In the genomic region with DNA sequence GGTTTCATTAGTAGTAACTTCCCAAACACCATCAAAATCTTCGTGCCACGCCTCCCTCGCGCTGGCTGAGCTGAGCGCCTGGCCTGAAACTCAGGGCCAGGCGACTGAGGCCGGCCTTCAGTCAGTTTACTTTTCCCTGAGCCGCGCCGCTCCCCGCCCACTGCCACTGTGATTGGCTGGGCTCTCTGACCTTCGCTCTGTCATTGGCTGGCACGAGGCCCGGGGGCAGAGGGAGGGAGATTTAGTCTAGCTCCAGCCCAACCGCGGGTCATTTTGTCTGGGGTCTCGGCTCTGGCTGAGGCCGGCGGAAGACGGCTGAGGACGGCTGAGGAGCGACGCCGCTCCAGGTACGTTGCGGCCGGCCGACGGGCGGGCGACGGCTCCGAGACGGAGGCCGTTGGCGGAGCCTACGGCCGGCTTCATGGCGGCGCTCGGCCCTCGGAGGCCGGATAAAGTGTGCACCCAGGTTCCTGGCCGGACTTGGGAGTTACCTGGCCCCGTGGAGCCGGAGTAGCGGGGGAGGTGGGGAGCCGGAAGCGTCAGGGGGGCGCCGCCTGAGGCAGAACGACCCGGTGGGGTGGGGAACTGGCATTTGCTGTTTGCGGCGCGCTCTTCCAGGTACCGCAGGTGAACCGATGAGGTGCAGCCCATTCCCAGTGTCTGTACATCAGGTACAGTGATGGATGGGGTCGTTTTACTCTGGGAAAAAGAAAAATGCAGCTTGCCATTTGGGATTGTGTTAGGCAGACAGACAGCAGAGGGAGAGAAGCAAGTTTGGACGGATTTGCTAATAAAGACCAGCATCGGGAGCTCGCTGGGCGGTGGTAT, we compare ENCODE assay signal across 9 mouse cellular contexts. TPM values are rescaled to one million over a fixed set of nuclear protein-coding genes. Genes with fewer than 3 reads are reported as not detected.
A peak's percentile ranks its signal among the peaks of the same experiment; 100 is the strongest.
DNase-seq lines count a peak whose midpoint lies in the region; ATAC-seq and TF ChIP-seq lines count a peak whose summit lies in the region.
"Had no signal": no experiment of that assay in that cellular context is flagged by ENCODE, and none has a peak within 500 bp of the region (broad histone marks: within the 10 kb centered on the region; RNA-seq: fewer than 3 reads in every experiment).

A gene (plus strand): TSS at position 34 of the 828 bp plus-strand sequence.

- no peak for TF ChIP-seq POLR2A in ES-Bruce4 (IDR thresholded peaks at IDR 0.05; ENCODE audit: insufficient read depth, low read length)
- no peak for TF ChIP-seq POLR2A in liver, adult 2 months (IDR thresholded peaks at IDR 0.05; ENCODE audit: extremely low read depth, insufficient read depth, low read length)

- H3K9ac ChIP-seq in ES-Bruce4 (ENCODE audit: low read depth, poor library complexity, severe bottlenecking) = peak within 1 kb of the TSS; percentile 80
- peak within 1 kb of the TSS; percentile 61 for H3K9ac ChIP-seq in forebrain, embryonic 14.5 days (ENCODE audit: low read length)
- H3K9ac ChIP-seq in heart, embryonic 16.5 days (ENCODE audit: low read length) = peak within 1 kb of the TSS; percentile 59
- H3K9ac ChIP-seq in liver, adult 2 months (ENCODE audit: low read depth, low read length) = peak within 1 kb of the TSS; percentile 49
- peak within 1 kb of the TSS; percentile 52 for H3K9ac ChIP-seq in midbrain, postnatal 0 days (replicated peaks; ENCODE audit: low read length, poor library complexity, severe bottlenecking)
- H3K9ac ChIP-seq in stomach, embryonic 16.5 days (ENCODE audit: low read length) = peak within 1 kb of the TSS; percentile 70

- peak within 1 kb of the TSS; percentile 97 for H3K4me2 ChIP-seq in forebrain, embryonic 14.5 days (ENCODE audit: low read length)
- peak within 1 kb of the TSS; percentile 90 for H3K4me2 ChIP-seq in heart, embryonic 16.5 days (ENCODE audit: low read depth, low read length)
- peak within 1 kb of the TSS; percentile 96 for H3K4me2 ChIP-seq in midbrain, postnatal 0 days (ENCODE audit: low read depth, low read length, poor library complexity, severe bottlenecking)
- H3K4me2 ChIP-seq in stomach, embryonic 16.5 days (ENCODE audit: low read depth, low read length) = peak within 1 kb of the TSS; percentile 99

- H3K36me3 ChIP-seq in ES-Bruce4 (ENCODE audit: control insufficient read depth, insufficient read depth, low read length, poor library complexity, severe bottlenecking) = no peaks in the 10 kb centered on the region
- H3K36me3 ChIP-seq in forebrain, embryonic 14.5 days (ENCODE audit: control insufficient read depth, insufficient read depth, low read length) = no peaks in the 10 kb centered on the region
- no peaks in the 10 kb centered on the region for H3K36me3 ChIP-seq in heart, embryonic 16.5 days (ENCODE audit: control insufficient read depth, insufficient read depth)
- no peaks in the 10 kb centered on the region for H3K36me3 ChIP-seq in liver, adult 2 months (ENCODE audit: control insufficient read depth, insufficient read depth, low read length)
- no peaks in the 10 kb centered on the region for H3K36me3 ChIP-seq in midbrain, postnatal 0 days (ENCODE audit: insufficient read depth, low read length)
- H3K36me3 ChIP-seq in stomach, embryonic 16.5 days (ENCODE audit: control insufficient read depth, insufficient read depth, low read length) = no peaks in the 10 kb centered on the region

- H3K4me3 ChIP-seq in ES-Bruce4 (ENCODE audit: low read depth, low read length) = peak within 1 kb of the TSS; percentile 70
- peak within 1 kb of the TSS; percentile 54 for H3K4me3 ChIP-seq in forebrain, embryonic 14.5 days (ENCODE audit: low read depth, low read length)
- H3K4me3 ChIP-seq in heart, embryonic 16.5 days (ENCODE audit: low read length) = peak within 1 kb of the TSS; percentile 56
- peak within 1 kb of the TSS; percentile 66; the same call in 1 of the 2 replicates for H3K4me3 ChIP-seq in liver, adult 2 months (ENCODE audit: insufficient read depth, low read depth, low read length)
- H3K4me3 ChIP-seq in midbrain, postnatal 0 days (ENCODE audit: low read depth, low read length) = peak within 1 kb of the TSS; percentile 61
- peak within 1 kb of the TSS; percentile 61 for H3K4me3 ChIP-seq in stomach, embryonic 16.5 days (replicated peaks; ENCODE audit: low read length)

- no peak within 1 kb of the TSS for H3K27ac ChIP-seq in ES-Bruce4 (ENCODE audit: insufficient read depth, low read length)
- no peak within 1 kb of the TSS for H3K27ac ChIP-seq in forebrain, embryonic 14.5 days (ENCODE audit: low read depth, low read length)
- no peak within 1 kb of the TSS for H3K27ac ChIP-seq in heart, embryonic 16.5 days (ENCODE audit: low read length)
- no peak within 1 kb of the TSS for H3K27ac ChIP-seq in liver, adult 2 months (replicated peaks; ENCODE audit: insufficient read depth, low read depth, low read length)
- no peak within 1 kb of the TSS for H3K27ac ChIP-seq in midbrain, postnatal 0 days (ENCODE audit: low read depth, low read length)
- no peak within 1 kb of the TSS for H3K27ac ChIP-seq in stomach, embryonic 16.5 days (ENCODE audit: low read length)

- peaks cover 14% of the 10 kb centered on the region for H3K9me3 ChIP-seq in ES-Bruce4 (replicated peaks; ENCODE audit: control insufficient read depth, insufficient read depth, low read length, poor library complexity, severe bottlenecking)
- 0 out of 2 replicates have a peak, but pooled peaks cover 2% of the 10 kb centered on the region for H3K9me3 ChIP-seq in forebrain, embryonic 14.5 days (replicated peaks; ENCODE audit: control insufficient read depth, low read length)
- peaks cover 3% of the 10 kb centered on the region; the same call in 1 of the 2 replicates for H3K9me3 ChIP-seq in heart, embryonic 16.5 days (replicated peaks; ENCODE audit: control insufficient read depth, low read length)
- H3K9me3 ChIP-seq in midbrain, postnatal 0 days (ENCODE audit: low read length) = 0 out of 2 replicates have a peak, but pooled peaks cover 3% of the 10 kb centered on the region
- no peaks in the 10 kb centered on the region; the same call in 1 of the 2 replicates for H3K9me3 ChIP-seq in stomach, embryonic 16.5 days (replicated peaks; ENCODE audit: control insufficient read depth, low read length)

- no peak for TF ChIP-seq EP300 in ES-Bruce4 (IDR thresholded peaks at IDR 0.05; ENCODE audit: insufficient read depth, low read depth, low read length)

- DNase-seq in cerebellum, adult 11 months = peak; percentile 48
- DNase-seq in forebrain, embryonic 14.5 days (ENCODE audit: low spot score) = peak; percentile 90
- peak; percentile 94 for DNase-seq in kidney, postnatal 14 days
- peak; percentile 63 for DNase-seq in liver, adult 2 months (ENCODE audit: extremely low read depth, low read depth, low spot score)
- DNase-seq in midbrain, postnatal 0 days (ENCODE audit: low spot score) = peak; percentile 89

- no peak for TF ChIP-seq CTCF in ES-Bruce4 (IDR thresholded peaks at IDR 0.05; ENCODE audit: low read depth, low read length)
- TF ChIP-seq CTCF in liver, adult 2 months (IDR thresholded peaks at IDR 0.05; ENCODE audit: low read depth, low read length) = no peak
- no peak for TF ChIP-seq CTCF in midbrain, postnatal 0 days (IDR thresholded peaks at IDR 0.05)

- peak; percentile 100 for ATAC-seq in forebrain, embryonic 14.5 days
- peak; percentile 97 for ATAC-seq in heart, embryonic 16.5 days (replicated peaks; ENCODE audit: extremely low read depth, insufficient read depth, low FRiP score)
- peak; percentile 94 for ATAC-seq in midbrain, postnatal 0 days (ENCODE audit: low FRiP score)
- peak; percentile 97 for ATAC-seq in stomach, embryonic 16.5 days (ENCODE audit: insufficient read depth, low FRiP score)

- H3K79me2 ChIP-seq in liver, adult 2 months (ENCODE audit: control insufficient read depth, insufficient read depth, low read length) = no peaks in the 10 kb centered on the region

- under 1% methylated on average over 63 of the region's 63 CpGs for WGBS in forebrain, embryonic 14.5 days
- WGBS in heart, embryonic 16.5 days = 1% methylated on average over 62 of the region's 63 CpGs
- 2% methylated on average over 62 of the region's 63 CpGs for WGBS in liver, adult 2 months
- WGBS in midbrain, postnatal 0 days = under 1% methylated on average over 55 of the region's 63 CpGs
- under 1% methylated on average over 63 of the region's 63 CpGs for WGBS in stomach, embryonic 16.5 days

- H3K4me1 ChIP-seq in ES-Bruce4 (ENCODE audit: control insufficient read depth, insufficient read depth, low read length) = no peaks in the 10 kb centered on the region
- H3K4me1 ChIP-seq in forebrain, embryonic 14.5 days (ENCODE audit: control insufficient read depth, insufficient read depth, low read length) = peaks cover 6% of the 10 kb centered on the region; the same call in 1 of the 2 replicates
- peaks cover 4% of the 10 kb centered on the region; the same call in 1 of the 2 replicates for H3K4me1 ChIP-seq in heart, embryonic 16.5 days (ENCODE audit: control insufficient read depth, insufficient read depth, low read length)
- no peaks in the 10 kb centered on the region for H3K4me1 ChIP-seq in liver, adult 2 months (ENCODE audit: control insufficient read depth, insufficient read depth, low read length)
- no peaks in the 10 kb centered on the region for H3K4me1 ChIP-seq in midbrain, postnatal 0 days (ENCODE audit: insufficient read depth, low read length)
- H3K4me1 ChIP-seq in stomach, embryonic 16.5 days (ENCODE audit: control insufficient read depth, insufficient read depth, low read length) = peaks cover 6% of the 10 kb centered on the region; the same call in 1 of the 2 replicates

- H3K27me3 ChIP-seq in ES-Bruce4 (ENCODE audit: control insufficient read depth, insufficient read depth, low read length, poor library complexity, severe bottlenecking) = no peaks in the 10 kb centered on the region
- no peaks in the 10 kb centered on the region for H3K27me3 ChIP-seq in forebrain, embryonic 14.5 days (replicated peaks; ENCODE audit: control insufficient read depth, insufficient read depth, low read length)
- no peaks in the 10 kb centered on the region; the same call in 1 of the 2 replicates for H3K27me3 ChIP-seq in heart, embryonic 16.5 days (ENCODE audit: control insufficient read depth, insufficient read depth, low read length)
- H3K27me3 ChIP-seq in liver, adult 2 months (ENCODE audit: control insufficient read depth, insufficient read depth, low read length) = 0 out of 2 replicates have a peak, but pooled peaks cover 3% of the 10 kb centered on the region
- H3K27me3 ChIP-seq in midbrain, postnatal 0 days (ENCODE audit: insufficient read depth, low read length) = no peaks in the 10 kb centered on the region
- H3K27me3 ChIP-seq in stomach, embryonic 16.5 days (ENCODE audit: control insufficient read depth, insufficient read depth, low read length) = no peaks in the 10 kb centered on the region
- H3K27me3 ChIP-seq: CH12.LX had no signal

RNA-seq across cellular contexts. Expression of the gene that starts here (rescaled TPM):
- polyA plus RNA-seq in ES-Bruce4 (2011; ENCODE audit: insufficient read depth, insufficient read length, low read depth, missing spikeins) = 32.8 and 35.1 TPM in 2 replicates
- polyA plus RNA-seq in forebrain, embryonic 14.5 days (2014; fragmentation: Nextera tagmentation; extraction: Ambion mirVana) = 0.25 and 0.33 TPM in 2 replicates
- polyA plus RNA-seq in heart, embryonic 16.5 days (2015; fragmentation: Nextera tagmentation; extraction: Ambion mirVana) = 0.26 and 0.40 TPM in 2 replicates
- 0.09 TPM in 1 of 2 replicates, not detected in the other for total RNA-seq in liver, adult 2 months (2014; rRNA removed)
- not detected in 2 replicates for polyA plus RNA-seq in liver, adult 2 months (2012; rRNA removed)
- total RNA-seq in midbrain, postnatal 0 days (2014; rRNA removed) = 0.05 TPM in 1 of 2 replicates, not detected in the other
- polyA plus RNA-seq in midbrain, postnatal 0 days (2015; fragmentation: Nextera tagmentation; extraction: Ambion mirVana) = 0.21 and 0.25 TPM in 2 replicates
- 0.27 and 0.57 TPM in 2 replicates for polyA plus RNA-seq in stomach, embryonic 16.5 days (2015; fragmentation: Nextera tagmentation; extraction: Ambion mirVana)
- total RNA-seq: CH12.LX had no signal

Comparison
In these comparisons a context has a peak if more than half of its experiments do, and no peak if none do; other contexts are left out.
1. RNA of the gene that starts here (polyA plus RNA-seq): 32.8 to 35.1 TPM in ES-Bruce4; 0.27 to 0.57 TPM in stomach, embryonic 16.5 days, 0.25 to 0.33 TPM in forebrain, embryonic 14.5 days, 0.26 to 0.40 TPM in heart, embryonic 16.5 days, 0.21 to 0.25 TPM in midbrain, postnatal 0 days and not detected in liver, adult 2 months; every median in the first group is over 10 times any median in the second.
2. Peak in DNase-seq, ATAC-seq, H3K4me3 ChIP-seq, H3K9ac ChIP-seq and H3K4me2 ChIP-seq in forebrain, embryonic 14.5 days; RNA of the gene not detected or under 1 TPM.
3. Peak in ATAC-seq, H3K4me3 ChIP-seq, H3K9ac ChIP-seq and H3K4me2 ChIP-seq in heart, embryonic 16.5 days; RNA of the gene not detected or under 1 TPM.
4. Peak in DNase-seq, H3K4me3 ChIP-seq and H3K9ac ChIP-seq in liver, adult 2 months; RNA of the gene not detected or under 1 TPM.
5. Peak in DNase-seq, ATAC-seq, H3K4me3 ChIP-seq, H3K9ac ChIP-seq and H3K4me2 ChIP-seq in midbrain, postnatal 0 days; RNA of the gene not detected or under 1 TPM.
6. Peak in ATAC-seq, H3K4me3 ChIP-seq, H3K9ac ChIP-seq and H3K4me2 ChIP-seq in stomach, embryonic 16.5 days; RNA of the gene not detected or under 1 TPM.
7. Peak in every context shown above with its lines, with median percentiles within 50 percentile points of each other: H3K4me3 ChIP-seq, H3K9ac ChIP-seq, DNase-seq, ATAC-seq and H3K4me2 ChIP-seq.